Mouse (Mus musculus) cerebellum, adult 11 months (tissue): Measurements from ENCODE around the gene Gramd1b.

Experiments
- DNase-seq: peaks from one replicate; pipeline ENCODE4 v3.0.0; 2022

Gramd1b gene

DNA sequence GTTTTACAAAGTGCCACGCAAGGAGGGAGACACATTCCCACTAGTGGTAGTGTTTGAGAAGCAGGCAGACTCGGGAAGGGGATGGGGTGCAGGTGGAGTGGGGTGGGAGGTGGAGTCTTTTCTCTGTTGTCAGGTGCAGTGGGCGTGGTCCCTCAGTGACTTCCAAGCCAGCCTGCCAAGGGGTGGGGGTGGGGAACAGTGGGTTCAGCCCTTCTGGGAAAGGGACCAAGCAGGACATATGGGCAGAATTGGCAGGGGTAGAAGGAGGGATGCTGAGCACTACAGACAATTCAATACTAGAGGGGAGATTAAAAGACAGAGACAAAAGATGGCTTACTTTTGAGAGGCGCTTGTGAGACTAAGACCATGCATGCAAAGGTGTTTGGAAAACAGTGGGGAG lies 198.9 kb downstream of the Gramd1b start:
- DNase-seq, result peak; percentile 92

DNA sequence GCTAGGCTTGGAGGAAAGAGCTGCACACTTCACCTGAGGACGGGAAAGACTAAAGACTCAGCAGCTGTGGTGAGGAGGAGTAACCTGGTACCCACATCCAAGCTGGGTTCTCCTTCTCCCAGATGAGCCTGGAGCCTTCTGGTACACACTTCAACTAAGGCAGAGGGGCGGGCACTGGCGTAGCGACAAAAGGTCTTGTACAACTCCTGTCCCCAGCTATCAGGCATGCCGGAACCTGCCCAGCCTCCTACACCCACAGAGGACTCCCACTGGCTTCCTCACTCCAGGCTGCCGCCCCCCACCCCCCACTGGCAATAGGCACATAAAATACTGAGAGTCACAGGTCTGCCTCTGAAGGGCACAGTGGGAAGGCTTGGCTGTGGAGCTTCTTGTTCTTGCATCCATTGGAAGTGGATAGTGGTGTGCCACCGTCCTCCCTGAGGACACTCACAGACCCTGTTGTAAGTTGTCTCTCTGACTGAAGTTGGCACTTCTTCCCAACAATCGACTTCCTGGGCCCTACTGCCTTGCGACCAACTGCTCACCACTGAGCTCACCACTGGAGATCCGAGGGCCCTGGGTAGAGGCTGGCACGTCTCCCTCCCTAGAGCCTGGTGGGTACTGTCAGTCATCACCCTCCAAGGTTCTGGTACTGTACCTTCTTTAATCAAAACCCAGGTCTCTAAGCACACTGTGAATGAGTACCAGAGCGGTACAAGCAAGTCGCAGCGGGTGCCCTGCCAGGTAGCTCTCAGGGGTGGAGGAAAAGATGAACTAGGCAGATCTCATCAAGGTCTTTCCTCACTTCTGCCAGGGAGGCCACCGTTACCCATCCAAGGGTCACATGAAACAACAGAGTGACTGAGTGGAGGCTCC lies 199.5 kb downstream of the Gramd1b start:
- DNase-seq, result peak; percentile 56

DNA sequence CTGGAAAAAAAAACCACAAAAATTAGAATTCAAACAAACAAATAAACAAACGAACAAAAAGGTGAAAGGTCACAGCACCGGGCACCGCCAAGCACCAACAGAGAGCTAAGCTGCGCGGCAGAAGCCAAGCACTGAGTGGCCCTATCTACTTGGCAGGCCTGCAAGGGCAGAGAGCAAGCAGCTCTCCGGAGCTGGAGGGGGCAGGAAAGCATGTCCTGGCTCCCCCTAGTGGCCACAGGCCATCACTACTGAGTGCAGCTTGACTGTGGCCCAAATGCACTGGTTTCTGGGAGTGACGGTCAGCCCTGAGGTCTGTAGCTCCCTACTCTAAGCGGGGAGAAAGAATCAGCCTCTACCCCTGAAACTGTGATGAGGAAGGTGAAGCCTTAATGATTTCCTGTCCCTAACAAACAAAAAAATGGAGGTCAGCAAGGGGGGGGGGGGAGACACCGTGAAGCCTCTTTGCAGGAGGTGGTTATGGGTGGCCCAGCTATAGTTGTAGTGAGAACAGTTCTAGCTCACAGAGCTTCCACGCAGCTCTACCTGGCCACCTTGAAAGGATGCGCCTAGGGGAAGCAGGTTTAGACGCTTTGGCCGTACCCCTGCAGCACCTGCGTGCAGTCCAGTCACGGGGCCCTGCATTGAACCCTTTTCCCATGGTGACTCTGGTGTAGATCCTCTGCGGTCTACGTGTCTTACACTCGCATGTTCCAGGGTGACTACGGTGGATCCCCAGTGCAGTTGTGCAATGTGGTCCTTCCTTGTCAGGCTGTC lies 200.4 kb downstream of the Gramd1b start:
- peak; percentile 94 for DNase-seq

DNA sequence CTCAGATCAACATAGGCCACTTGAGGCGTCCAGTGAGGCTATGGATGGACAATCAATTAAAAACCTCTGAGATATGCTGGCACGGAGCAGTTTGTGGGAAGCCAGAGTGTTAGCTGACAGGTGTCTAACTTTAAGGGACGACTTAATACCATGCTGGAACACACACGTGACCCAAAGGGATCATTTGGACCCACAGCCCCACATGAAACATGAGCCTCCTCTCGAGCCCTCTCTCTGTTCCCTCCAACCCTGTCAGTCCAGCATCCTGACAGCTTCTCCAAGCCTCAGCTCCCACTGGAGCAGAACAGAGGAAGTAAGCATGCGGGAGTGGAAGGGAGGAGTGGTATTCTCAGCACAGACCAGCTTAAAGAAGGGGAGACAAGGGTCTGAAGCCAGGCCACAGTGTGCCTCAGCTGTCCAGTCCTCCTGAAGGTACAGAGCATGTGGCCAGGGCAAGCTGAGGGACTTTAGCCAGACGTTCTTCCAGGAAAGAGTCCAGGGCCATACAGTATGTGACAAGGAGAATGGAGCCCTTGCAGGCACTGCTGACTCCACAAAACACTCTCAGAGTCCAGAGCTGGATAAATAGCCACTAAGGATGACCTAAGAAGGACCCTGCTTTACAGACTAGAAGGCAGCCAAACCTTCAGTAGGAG lies 204.8 kb downstream of the Gramd1b start:
- DNase-seq, result no peak

DNA sequence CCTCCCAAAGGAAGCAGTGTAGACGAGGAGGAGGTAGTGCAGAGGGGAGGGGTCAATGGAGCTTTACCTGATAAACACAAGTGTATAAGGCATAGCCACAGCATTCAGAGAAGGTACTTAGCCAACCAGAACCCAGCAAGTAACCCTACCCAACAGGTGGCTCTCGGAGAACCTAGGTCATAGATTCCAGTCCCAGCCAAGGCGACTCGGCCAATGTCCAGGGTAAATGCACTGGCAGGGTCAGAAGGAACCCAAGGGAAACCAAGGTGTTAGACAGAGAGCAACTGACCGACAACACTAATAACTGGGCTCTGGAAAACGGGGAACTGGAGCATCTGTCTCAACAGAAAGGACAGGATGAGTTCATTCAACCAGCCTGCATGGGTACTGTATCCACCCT lies 206.4 kb downstream of the Gramd1b start:
- no peak for DNase-seq

DNA sequence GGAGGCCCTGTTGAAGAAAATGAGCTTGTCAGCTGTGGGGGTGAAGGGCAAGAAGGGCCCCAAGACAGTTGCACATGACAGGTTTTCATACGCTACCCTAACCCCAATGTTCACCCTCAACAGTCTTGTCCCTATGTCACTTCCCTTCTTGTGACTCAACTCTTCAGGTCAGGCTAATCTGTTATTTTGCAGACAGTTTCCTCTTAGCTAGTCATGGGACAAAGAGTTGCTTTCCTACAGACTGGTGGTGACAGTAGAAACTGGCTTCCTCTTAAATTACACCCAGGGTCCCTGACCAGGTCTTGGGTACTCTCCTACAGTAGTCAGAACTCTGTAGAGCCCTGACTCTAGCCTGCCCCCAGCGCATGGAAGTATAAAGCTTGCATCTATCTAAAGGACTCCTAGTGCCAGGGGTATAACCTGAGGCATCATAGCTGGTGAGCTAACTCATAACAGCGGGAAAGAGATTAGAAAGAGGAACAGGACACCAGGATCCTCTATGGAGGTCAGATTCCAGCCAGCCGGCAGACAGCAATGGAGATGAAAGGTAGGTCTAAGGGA lies 206.9 kb downstream of the Gramd1b start:
- DNase-seq, result no peak

DNA sequence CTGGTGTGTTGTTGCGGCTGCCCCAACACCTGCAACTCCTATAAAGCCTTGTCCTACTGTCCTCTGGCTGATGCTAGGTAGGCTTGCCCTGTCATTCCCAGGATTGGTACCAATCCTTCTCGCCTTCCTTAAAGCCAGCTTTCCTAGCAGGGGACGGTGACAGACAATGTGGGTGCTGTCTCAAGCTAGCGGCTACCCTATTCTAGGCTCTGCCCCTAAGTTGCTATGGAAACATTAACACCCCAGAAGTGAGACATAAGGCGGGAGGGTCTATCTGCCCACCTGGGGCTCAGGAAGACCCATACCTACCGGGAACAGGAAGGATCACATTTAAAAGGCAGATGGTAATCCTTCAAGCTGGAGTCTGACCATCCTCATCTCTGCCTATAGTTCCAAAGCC lies 207.4 kb downstream of the Gramd1b start:
- DNase-seq, result no peak

DNA sequence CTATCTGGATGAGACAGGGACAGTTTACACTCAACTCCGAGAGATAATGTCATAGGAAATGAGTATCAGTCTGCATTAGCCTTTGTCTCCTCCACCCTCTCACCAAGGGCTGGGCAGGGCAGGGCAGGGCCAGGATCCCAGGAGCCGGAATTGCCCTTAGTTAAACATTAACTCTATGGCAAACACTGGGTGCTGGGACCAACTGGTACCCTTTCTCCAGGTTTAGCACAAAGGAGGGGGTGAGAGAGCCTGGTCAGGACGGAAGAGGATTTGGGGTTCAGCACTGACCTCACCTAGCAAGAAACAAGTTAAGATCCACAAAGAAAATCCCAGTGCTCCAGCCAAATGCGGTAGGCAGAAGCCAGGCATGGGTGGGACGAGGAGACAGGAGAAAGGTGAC lies 208.0 kb downstream of the Gramd1b start:
- DNase-seq, result no peak

DNA sequence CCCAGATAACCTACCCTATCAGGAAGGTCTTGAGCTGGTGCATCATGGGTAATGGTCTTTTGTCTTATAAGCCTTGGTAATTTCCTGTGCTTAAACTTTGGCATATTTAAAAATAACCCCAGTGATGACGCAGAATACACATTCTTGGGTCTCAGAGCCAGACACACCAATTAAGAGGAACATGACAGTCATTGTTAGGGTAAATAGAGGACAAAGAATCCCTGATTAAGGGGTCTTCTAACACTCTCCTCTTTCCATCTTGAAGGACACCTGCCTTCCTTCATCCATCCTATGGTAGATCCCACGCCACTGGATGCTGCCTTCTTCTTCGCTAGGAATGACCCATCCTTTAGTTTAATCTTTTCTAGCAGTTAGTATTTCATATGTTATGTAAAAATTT lies 208.8 kb downstream of the Gramd1b start:
- no peak for DNase-seq

DNA sequence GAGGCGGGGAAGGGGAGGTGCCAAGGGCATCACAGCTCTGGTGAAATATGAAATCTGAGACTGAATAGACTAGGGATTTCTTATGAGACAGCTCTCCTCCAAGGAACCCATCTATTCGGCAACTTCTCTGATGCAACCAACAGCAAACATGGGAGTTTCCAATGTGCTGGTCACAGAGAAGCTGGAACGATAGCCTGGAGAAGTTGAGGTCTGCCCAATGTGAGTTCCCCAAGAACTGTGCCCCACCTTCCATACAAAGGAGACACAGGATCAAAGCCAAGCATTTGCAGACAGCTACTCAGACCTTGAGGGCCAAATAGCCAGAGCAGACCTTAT lies 209.5 kb downstream of the Gramd1b start:
- DNase-seq, result no peak

DNA sequence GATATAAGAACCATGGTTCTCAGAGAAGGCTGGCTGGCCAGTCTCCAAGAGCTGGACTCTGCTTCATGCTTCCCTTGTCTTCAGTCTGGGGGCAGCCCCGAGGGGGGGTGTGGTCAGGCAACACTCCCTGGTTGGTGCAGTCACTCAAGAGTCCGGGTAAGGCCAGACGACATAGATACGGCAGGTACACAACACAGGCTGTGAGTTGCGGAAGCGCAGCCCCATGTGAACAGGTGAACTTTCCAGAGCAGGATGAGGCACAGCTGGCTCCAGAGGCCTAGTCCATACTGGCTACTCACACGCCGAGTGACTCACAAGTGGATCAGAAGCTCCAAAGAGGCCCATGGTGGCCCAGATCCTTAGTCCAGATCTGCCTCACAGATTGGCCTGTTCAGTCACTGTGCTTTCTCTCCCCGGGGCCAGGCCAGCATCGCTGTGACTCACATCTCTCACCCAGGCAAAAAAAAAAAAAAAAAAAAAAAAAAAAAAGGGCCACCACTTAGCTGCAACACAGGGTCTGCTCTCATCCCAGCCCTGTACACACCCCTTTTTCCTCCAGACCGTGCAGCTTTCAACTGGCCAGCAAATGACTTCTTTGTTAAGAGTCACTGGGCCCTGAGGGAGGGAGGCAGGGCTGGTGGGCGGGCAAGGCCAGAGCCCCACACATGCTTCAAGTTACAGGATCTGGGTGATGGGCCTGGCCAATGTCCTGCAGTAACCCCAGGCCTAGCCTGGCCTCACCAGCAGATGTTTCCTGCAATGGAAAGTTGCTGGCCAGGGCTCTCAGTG lies 210.1 kb downstream of the Gramd1b start:
- DNase-seq, result no peak

DNA sequence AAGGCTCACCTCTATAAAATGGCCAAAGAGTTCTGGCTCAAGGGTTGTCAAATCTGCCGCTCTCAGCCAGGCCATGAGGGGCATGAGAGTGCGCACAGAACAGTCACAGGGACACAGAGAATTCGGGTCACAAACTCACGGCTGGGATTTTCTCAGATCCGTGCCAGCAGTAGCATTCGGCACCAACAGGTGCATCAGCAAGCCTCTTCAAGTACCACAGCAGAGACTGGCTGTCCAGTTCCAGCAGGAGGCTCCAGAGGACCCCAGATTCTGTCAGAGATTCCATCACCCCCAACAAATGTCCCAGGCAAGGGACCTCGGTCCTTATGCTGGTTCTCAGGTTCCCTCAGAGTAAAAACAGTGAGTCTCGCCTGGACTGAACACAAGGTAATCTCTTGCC lies 210.8 kb downstream of the Gramd1b start:
- no peak for DNase-seq

DNA sequence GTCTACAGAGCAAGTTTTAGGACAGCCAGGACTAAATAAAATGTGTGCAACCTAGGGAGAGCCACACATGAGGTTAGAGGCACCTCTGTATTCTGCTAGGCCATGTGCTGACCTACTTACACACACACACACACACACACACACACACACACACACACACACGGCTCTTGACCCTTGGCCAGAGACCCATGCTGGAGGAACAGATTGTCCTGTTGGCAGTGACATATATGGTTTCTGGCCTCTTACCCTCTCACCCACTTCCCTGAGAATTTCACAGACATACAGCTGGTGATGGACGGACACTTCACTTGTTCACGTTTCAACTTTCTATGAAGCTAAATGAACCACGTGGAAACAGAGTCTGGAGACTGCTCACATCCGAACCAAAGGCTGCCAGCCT lies 212.4 kb downstream of the Gramd1b start:
- no peak for DNase-seq

DNA sequence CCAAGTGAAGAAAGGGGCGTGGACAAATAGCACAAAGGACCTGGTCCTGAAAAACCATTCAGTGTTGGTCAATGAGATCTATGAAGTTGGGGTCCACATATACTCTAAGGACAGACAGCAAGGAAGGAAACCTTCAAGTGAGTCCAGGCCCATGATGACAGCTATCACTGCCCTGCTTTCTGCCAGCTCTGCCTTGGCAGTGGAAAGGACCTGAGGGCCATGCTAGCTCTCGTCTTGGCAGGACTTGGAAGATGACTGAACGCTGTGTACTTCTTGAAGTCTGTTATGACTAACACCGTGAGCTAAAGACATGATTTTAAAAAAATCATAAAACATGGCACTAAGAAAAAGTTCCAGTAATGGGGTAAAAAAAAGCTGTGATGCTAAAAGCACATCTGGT lies 213.4 kb downstream of the Gramd1b start:
- DNase-seq, result no peak

DNA sequence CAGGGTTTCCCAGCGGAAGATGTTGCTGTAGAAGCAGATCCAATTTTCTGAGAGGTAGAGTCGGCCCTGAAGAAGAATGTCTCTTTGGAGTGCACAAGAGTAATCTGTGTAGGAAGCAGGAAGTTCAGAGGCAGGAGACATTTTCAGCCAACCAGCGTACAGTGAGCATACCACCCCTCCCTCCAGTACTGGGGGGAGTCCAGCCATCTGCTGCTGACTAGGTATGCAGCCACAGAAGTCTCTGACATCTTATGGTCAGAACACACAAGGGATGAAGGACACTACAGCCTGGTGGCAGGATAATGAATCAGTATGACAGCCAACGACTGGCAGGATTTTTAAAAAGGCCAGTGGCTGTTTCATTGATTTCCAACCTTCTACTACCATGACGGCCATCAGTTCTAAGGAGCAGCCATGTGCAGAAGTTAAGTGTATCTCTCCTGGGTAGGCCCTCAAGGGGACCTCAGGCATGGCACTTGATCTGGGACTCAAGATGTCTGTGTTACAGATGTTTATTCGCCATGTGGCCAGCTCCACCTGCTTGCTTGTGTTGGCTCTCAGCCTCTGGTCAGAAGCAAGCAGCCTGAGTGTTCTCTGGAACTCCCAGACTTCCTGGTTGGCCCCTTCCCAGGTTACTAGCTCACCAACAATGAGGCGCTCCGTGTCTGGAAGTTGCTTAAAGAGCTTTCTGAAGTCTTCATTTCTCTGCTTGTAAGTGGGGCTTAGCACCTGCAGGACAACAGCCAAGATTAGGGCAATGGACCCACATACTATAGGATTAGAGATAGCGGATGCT lies 214.1 kb downstream of the Gramd1b start:
- no peak for DNase-seq

DNA sequence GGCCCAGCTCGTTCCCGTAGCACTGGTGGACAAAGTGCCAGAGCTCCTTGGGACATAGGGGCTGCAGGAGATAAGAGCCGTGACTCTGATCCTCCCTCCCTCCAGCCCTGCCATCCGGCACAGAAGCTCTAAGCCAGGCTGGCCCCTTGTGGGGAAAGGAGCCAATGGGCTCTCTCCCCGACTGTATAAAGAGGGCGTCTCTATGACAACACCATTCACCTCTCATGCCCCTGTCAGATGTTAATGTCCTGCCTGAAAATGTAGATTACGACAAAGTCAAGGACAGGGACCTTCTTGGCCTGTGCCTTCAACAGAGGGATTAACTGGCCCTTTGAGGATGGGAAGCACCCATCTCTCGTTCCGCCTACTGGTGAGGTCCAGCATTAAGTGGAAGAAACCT lies 219.4 kb downstream of the Gramd1b start:
- no peak for DNase-seq

DNA sequence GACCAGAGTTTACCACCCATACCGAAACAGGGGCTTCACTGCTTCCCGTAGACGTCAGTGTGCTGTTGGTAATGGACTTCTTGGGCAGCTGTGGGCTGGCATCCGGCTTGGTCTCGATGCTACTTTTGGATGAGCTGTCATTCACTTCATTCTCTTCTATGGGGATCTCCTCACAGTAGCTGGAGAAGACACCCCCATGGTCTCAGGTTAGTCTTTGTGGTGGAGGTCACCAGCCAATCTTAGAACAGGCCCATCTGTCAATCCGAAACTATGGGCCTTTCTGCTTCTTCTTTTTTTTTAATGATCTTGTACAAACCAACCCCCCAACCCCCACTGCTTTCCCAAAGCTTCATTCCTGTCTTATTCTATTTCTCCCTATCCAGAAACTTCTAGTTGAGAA lies 221.3 kb downstream of the Gramd1b start:
- no peak for DNase-seq

DNA sequence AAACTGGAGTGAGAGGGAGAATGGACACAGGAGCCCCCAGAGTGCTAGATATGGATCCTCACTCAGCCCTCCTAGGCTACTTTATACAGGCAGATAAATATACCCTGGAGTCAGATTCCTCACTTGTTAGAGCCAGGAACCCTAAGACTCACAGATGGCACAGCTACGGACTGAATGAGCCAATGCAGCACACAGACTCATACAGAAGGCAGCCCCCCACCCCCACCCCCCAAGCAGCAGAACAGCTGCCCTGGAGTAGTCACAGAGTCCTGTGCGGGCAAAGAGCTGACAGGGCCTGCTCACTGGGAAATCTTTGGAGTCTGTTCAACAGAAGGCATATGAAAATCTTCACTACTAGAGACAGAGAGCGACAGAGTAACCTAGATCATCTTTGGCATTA lies 223.9 kb downstream of the Gramd1b start:
- no peak for DNase-seq

DNA sequence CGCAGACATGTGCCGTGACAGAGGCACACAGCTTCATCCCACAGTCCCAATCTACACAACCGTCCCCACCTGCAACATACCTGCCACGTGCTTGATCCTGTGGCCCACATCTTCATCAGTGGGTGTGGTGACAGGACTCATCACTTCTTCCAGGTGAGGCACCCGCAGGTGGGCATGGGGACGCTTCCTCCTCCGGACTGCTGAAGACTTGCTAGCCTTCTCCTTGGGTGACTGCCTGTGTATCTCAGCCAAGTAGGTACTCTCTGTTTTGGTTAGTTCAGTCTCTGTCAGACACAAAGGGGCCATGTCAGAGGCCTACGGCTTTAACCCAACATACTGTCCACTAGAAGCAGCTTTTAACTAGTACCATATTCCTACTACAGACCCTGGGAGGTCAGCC lies 226.9 kb downstream of the Gramd1b start:
- DNase-seq, result no peak

DNA sequence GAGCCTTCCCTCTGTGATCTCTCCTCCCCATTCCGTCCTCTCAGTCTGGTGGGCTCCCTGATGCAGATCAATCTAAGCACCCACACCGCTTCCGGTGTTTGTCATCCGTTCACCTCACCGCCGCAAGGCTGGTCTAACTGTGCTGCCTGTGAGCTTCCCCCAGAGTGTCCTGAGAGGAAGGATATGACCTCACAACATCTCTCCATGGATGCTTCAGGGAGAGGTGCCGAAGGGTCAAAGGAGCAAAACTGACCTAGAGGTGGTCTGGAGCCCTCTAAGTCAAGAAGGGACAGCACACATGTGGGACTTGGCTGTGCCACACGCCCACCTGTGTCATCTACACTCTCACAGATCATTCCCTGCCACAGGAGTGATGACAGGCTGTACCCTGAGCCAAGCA lies 228.8 kb downstream of the Gramd1b start:
- DNase-seq, result no peak

DNA sequence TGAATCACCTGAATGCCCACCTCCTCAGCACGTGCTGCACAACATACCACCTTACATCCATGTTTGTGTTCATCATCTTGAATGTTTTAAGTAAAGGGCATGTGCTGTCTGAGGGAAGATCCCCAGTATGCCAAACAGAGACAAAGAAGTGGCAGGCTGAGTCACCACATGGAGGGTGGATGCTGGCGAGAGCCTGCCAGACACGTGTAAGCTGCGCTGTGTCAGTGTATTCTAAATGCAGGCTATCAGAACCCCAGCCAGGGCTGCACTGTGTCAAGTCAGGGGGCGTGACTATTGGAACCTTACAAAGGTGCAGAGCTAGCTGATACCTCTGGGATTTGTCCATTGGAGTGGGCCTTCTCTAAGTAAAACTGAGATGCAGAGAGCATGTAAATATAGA lies 229.7 kb downstream of the Gramd1b start:
- no peak for DNase-seq
